Mouse (Mus musculus): ENCODE results near the gene Atp11c. TPM values are rescaled to one million over a fixed set of nuclear protein-coding genes. Genes with fewer than 3 reads are reported as not detected.

The Atp11c gene
- polyA plus RNA-seq, 1 experiment from 2014 or later, result 16.6 TPM

- Histone ChIP-seq H3K36me3 (replicated peaks) (no peaks in the 10 kb centered on the region), H3K9me3 (no peaks in the 10 kb centered on the region), H3K4me1 (no peaks in the 10 kb centered on the region), H3K27ac (replicated peaks) (no peak overlapping the region), H3K4me3 (no peak overlapping the region), H3K27me3 (replicated peaks; ENCODE audit: low read depth, poor library complexity, severe bottlenecking) (no peaks in the 10 kb centered on the region)
- DNase-seq (ENCODE audit: low spot score), result no peak
Observed at GRCm38 (mm10) chrX:60380386-60380785, 212.1 kb downstream of the Atp11c start.

GRCm38 (mm10) chrX:60348741-60349140 lies 243.8 kb downstream of the Atp11c start:
- Histone ChIP-seq H3K36me3 (replicated peaks) (no peaks in the 10 kb centered on the region), H3K27me3 (replicated peaks; ENCODE audit: low read depth, poor library complexity, severe bottlenecking) (no peaks in the 10 kb centered on the region), H3K4me3 (no peak overlapping the region), H3K4me1 (no peaks in the 10 kb centered on the region), H3K9me3 (no peaks in the 10 kb centered on the region), H3K27ac (replicated peaks) (no peak overlapping the region)
- WGBS, result 90% methylated on average over 1 of the region's 1 CpGs
- DNase-seq (ENCODE audit: low spot score), result no peak

GRCm38 (mm10) chrX:60345447-60345846 lies 247.1 kb downstream of the Atp11c start:
- no peaks in the 10 kb centered on the region for H3K36me3 ChIP-seq (replicated peaks)

GRCm38 (mm10) chrX:60344991-60345390 lies 247.5 kb downstream of the Atp11c start:
- H3K4me1 ChIP-seq, result no peaks in the 10 kb centered on the region
- DNase-seq (ENCODE audit: low spot score), result no peak
- H3K27me3 ChIP-seq (replicated peaks; ENCODE audit: low read depth, poor library complexity, severe bottlenecking), result no peaks in the 10 kb centered on the region
- no peak overlapping the region for H3K4me3 ChIP-seq
- H3K9me3 ChIP-seq, result no peaks in the 10 kb centered on the region
- H3K27ac ChIP-seq (replicated peaks), result no peak overlapping the region
- 75% methylated on average over 4 of the region's 4 CpGs for WGBS
- H3K36me3 ChIP-seq (replicated peaks), result no peaks in the 10 kb centered on the region

More at GRCm38 (mm10) chrX:60345447-60345846, 247.1 kb downstream of the Atp11c start:
- H3K4me1 ChIP-seq, result no peaks in the 10 kb centered on the region
- H3K4me3 ChIP-seq, result no peak overlapping the region
- no peak overlapping the region for H3K27ac ChIP-seq (replicated peaks)
- no peaks in the 10 kb centered on the region for H3K27me3 ChIP-seq (replicated peaks; ENCODE audit: low read depth, poor library complexity, severe bottlenecking)
- no peaks in the 10 kb centered on the region for H3K9me3 ChIP-seq
- DNase-seq (ENCODE audit: low spot score), result no peak

- no peaks in the 10 kb centered on the region for H3K27me3 ChIP-seq (replicated peaks; ENCODE audit: low read depth, poor library complexity, severe bottlenecking)
- no peaks in the 10 kb centered on the region for H3K9me3 ChIP-seq
- no peaks in the 10 kb centered on the region for H3K36me3 ChIP-seq (replicated peaks)
- H3K4me3 ChIP-seq, result no peak overlapping the region
- no peaks in the 10 kb centered on the region for H3K4me1 ChIP-seq
- H3K27ac ChIP-seq (replicated peaks), result no peak overlapping the region
- no peak for DNase-seq (ENCODE audit: low spot score)
- 97% methylated on average over 3 of the region's 3 CpGs for WGBS
Observed at GRCm38 (mm10) chrX:60329735-60330134, 262.8 kb downstream of the Atp11c start.

- no peak for DNase-seq (ENCODE audit: low spot score)
- Histone ChIP-seq H3K4me3 (no peak overlapping the region), H3K4me1 (no peaks in the 10 kb centered on the region), H3K9me3 (no peaks in the 10 kb centered on the region), H3K27me3 (replicated peaks; ENCODE audit: low read depth, poor library complexity, severe bottlenecking) (no peaks in the 10 kb centered on the region), H3K27ac (replicated peaks) (no peak overlapping the region), H3K36me3 (replicated peaks) (peaks cover 5% of the 10 kb centered on the region; the same call in 1 of the 2 replicates)
- 97% methylated on average over 4 of the region's 4 CpGs for WGBS
Observed at GRCm38 (mm10) chrX:60321321-60321720, 271.2 kb downstream of the Atp11c start.

- Histone ChIP-seq H3K27ac (replicated peaks) (no peak overlapping the region), H3K4me1 (no peaks in the 10 kb centered on the region), H3K9me3 (no peaks in the 10 kb centered on the region), H3K36me3 (replicated peaks) (peaks cover 5% of the 10 kb centered on the region; the same call in 1 of the 2 replicates), H3K27me3 (replicated peaks; ENCODE audit: low read depth, poor library complexity, severe bottlenecking) (no peaks in the 10 kb centered on the region), H3K4me3 (no peak overlapping the region)
- 91% methylated on average over 3 of the region's 3 CpGs for WGBS
- no peak for DNase-seq (ENCODE audit: low spot score)
Observed at GRCm38 (mm10) chrX:60317661-60318060, 274.8 kb downstream of the Atp11c start.

GRCm38 (mm10) chrX:60292335-60292734 lies 300.2 kb downstream of the Atp11c start:
- peaks cover 8% of the 10 kb centered on the region; the same call in 1 of the 2 replicates for H3K36me3 ChIP-seq (replicated peaks)
- H3K4me1 ChIP-seq, result no peaks in the 10 kb centered on the region
- no peaks in the 10 kb centered on the region for H3K27me3 ChIP-seq (replicated peaks; ENCODE audit: low read depth, poor library complexity, severe bottlenecking)
- no peak overlapping the region for H3K4me3 ChIP-seq
- WGBS, result 87% methylated on average over 2 of the region's 2 CpGs
- DNase-seq (ENCODE audit: low spot score), result no peak
- no peak overlapping the region for H3K27ac ChIP-seq (replicated peaks)
- H3K9me3 ChIP-seq, result no peaks in the 10 kb centered on the region

GRCm38 (mm10) chrX:60255346-60255745 lies 337.2 kb downstream of the Atp11c start:
- Histone ChIP-seq H3K9me3 (no peaks in the 10 kb centered on the region), H3K4me3 (no peak overlapping the region), H3K4me1 (no peaks in the 10 kb centered on the region), H3K27me3 (replicated peaks; ENCODE audit: low read depth, poor library complexity, severe bottlenecking) (no peaks in the 10 kb centered on the region), H3K27ac (replicated peaks) (no peak overlapping the region), H3K36me3 (replicated peaks) (peaks cover 4% of the 10 kb centered on the region; the same call in 1 of the 2 replicates)
- DNase-seq (ENCODE audit: low spot score), result no peak

GRCm38 (mm10) chrX:60187726-60188125 lies 404.8 kb downstream of the Atp11c start:
- Histone ChIP-seq H3K27me3 (replicated peaks; ENCODE audit: low read depth, poor library complexity, severe bottlenecking) (no peaks in the 10 kb centered on the region), H3K4me3 (no peak overlapping the region), H3K9me3 (no peaks in the 10 kb centered on the region), H3K27ac (replicated peaks) (no peak overlapping the region), H3K4me1 (no peaks in the 10 kb centered on the region), H3K36me3 (replicated peaks) (no peaks in the 10 kb centered on the region)
- no peak for DNase-seq (ENCODE audit: low spot score)
- 32% methylated on average over 1 of the region's 1 CpGs for WGBS

GRCm38 (mm10) chrX:60182611-60183010 lies 409.9 kb downstream of the Atp11c start:
- 42% methylated on average over 3 of the region's 3 CpGs for WGBS
- Histone ChIP-seq H3K36me3 (replicated peaks) (no peaks in the 10 kb centered on the region), H3K4me3 (no peak overlapping the region), H3K9me3 (no peaks in the 10 kb centered on the region), H3K4me1 (0 out of 2 replicates have a peak, but pooled peaks cover 2% of the 10 kb centered on the region), H3K27ac (replicated peaks) (no peak overlapping the region), H3K27me3 (replicated peaks; ENCODE audit: low read depth, poor library complexity, severe bottlenecking) (peaks cover 24% of the 10 kb centered on the region)
- no peak for DNase-seq (ENCODE audit: low spot score)

GRCm38 (mm10) chrX:60178744-60179458 lies 413.6 kb downstream of the Atp11c start, which contains the start of gene Mcf2:
Gene Mcf2 (minus strand): TSS chrX:60179089.
- 0 out of 2 replicates have a peak, but pooled peaks cover 2% of the 10 kb centered on the region for H3K4me1 ChIP-seq
- no peaks in the 10 kb centered on the region for H3K36me3 ChIP-seq (replicated peaks)
- H3K27ac ChIP-seq (replicated peaks), result peak within 1 kb of the TSS; percentile 20; the same call in 1 of the 2 replicates
- 22% methylated on average over 28 of the region's 28 CpGs for WGBS
- peaks cover 38% of the 10 kb centered on the region for H3K27me3 ChIP-seq (replicated peaks; ENCODE audit: low read depth, poor library complexity, severe bottlenecking)
- peak; percentile 49 for DNase-seq (ENCODE audit: low spot score)
- peak within 1 kb of the TSS; percentile 57 for H3K4me3 ChIP-seq
- H3K9me3 ChIP-seq, result no peaks in the 10 kb centered on the region

GRCm38 (mm10) chrX:60178025-60178743 lies 414.3 kb downstream of the Atp11c start:
- Histone ChIP-seq H3K4me3 (peak overlapping the region; percentile 57), H3K9me3 (no peaks in the 10 kb centered on the region), H3K36me3 (replicated peaks) (no peaks in the 10 kb centered on the region), H3K27ac (replicated peaks) (peak overlapping the region; percentile 20; the same call in 1 of the 2 replicates), H3K4me1 (0 out of 2 replicates have a peak, but pooled peaks cover 2% of the 10 kb centered on the region), H3K27me3 (replicated peaks; ENCODE audit: low read depth, poor library complexity, severe bottlenecking) (peaks cover 38% of the 10 kb centered on the region)
- 18% methylated on average over 19 of the region's 19 CpGs for WGBS
- no peak for DNase-seq (ENCODE audit: low spot score)
